Mouse (Mus musculus): ENCODE results near the gene Tardbp.

Tardbp gene

DNA sequence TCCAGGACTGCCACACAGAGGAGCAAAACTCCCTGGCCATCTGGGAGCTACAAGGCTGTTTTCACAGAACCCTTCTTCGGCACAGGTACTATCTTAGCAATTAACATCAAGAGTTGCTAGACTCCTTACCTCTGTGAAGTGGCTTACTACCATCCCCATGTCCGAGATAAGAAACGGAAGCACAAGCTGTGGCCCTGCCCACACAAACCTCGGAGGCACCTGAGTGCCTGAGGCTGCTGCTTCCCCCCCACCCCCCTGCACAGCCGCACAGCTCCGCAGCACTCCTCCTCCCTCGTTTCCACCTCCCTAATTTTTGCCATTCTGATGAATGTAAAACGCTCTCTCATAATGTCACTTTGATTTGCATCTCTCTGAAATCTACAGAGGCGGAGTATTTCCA, 11.5 kb upstream of the Tardbp start:
- no peak for DNase-seq

GRCm38 (mm10) chr4:148635309-148635708, 8.5 kb upstream of the Tardbp start:
- DNase-seq, result no peak

DNA sequence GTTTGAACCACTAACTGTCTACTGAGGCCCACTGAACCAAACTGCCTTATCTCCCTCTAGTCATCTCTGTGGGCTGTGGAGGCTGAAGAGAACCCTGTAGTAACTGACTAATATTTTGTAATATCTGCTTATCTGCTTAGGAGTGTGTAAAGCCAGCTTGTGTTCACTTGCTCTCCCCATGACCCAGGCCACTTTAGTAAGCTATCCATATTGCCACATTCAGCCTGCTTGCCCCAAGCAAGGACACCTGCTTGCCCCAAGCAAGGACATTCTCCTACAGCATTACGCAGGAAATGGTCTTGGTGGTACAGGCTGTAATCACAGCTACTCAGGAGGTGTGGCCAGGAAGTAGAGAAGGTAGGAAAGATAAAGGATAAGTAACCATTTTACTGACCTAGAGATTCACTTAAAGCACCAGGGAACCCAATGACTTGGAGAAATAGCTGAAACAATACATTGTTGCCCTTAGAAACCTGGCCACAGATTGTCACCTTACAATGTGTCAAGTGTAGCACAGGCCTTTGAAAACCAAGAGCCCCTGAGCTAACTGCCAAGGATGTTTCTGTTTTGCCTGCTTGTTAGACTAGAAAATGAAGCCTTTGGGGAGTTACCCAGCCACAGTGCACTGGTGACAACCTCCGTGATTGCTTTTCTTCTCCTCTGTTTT, 6.7 kb upstream of the Tardbp start:
- DNase-seq, result no peak

DNA sequence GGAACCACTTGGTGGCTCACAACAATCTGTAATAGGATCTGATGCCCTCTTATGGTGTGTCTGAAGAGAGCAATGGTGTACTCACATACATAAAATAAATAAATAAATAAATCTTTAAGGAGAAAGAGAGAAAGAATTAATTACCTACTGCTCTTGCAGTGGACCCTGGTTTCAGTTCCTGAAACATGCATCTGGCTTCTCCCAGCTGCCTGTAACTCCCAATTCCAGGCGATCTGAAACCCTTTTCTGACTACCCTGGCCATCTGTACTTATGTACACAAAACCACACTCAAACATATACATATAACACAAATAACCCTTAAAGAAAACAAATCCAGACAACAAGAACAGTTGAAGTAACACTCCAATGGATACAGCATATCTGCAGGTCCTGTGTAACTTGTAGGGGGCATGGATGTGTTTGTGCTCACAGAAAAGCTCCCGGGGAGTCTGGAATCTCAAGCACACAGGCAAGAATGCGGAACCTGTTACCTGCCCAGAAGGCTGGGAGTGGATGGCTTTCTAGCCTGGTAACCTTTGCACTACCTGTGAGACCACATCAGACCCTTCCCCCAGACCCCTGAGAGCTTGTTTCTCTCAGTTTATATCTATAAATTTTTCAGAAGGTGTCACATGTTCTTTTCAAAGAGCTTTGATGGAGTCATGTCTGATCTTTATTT, 5.3 kb upstream of the Tardbp start:
- DNase-seq, result peak; percentile 61

DNA sequence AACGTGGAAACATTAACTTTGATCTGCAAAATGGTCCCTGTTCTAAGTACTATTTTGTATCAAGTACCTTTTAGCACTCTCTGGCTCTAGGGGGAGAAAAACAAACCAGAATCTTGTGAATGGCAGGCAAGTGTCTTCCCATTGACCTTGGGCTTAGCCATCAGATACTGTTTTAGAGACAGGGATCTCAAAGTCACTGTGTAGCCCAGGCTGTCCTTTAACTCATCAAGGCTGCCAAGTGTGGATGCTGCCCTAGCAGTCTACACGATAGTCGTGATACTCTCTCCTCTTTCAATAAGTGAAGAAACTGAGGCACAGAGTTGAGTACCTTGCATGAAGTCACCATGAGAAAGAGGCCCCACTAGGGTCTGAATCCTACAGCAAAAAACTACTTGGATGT, 427 bp upstream of the Tardbp start:
- no peak for DNase-seq

- DNase-seq, result peak; percentile 29
Measured at GRCm38 (mm10) chr4:148625756-148626622, 830 bp downstream of the Tardbp start.

- DNase-seq, result no peak
Measured at GRCm38 (mm10) chr4:148625010-148625409, 1.8 kb downstream of the Tardbp start.

DNA sequence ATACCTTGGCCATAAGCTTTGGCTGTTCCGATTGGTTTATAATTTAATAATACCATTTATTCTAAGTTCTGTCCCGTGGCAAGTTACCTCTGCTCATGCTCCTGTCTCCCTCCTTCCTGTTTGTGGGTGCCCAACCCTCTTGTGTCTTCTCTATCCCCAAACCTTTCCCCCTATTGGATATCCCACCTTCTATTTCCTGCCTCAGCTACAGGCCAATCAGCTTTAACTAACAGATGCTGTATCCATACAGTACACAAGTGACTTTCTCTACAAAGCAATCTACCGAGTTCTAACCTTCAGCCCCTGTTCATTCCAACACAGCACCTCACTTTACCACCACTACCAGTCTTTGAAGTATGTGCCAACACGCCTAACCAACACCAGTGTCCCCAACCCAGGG, 3.2 kb downstream of the Tardbp start:
- no peak for DNase-seq

DNA sequence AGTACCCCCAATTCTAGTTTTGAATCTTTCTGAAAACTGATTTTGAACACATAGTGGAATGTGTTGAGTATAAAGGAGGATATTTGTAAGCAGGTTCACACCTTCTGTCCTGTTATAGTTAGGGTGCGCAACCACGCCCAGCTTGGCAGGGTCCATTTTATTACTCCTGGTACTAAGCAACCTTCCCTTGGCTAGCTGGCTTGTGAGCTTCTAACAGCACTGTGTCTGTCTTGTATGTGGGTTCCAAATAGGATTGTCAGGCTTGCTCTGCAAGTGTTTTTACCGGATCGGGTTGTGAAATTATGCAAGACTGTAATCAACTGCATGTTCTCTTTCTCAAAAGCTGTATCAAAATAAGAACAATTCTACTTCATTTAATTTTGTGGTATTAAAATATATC, 4.3 kb downstream of the Tardbp start:
- no peak for DNase-seq

- no peak for DNase-seq
Measured at GRCm38 (mm10) chr4:148620718-148621117, 6.1 kb downstream of the Tardbp start.

GRCm38 (mm10) chr4:148619805-148620204, 7.0 kb downstream of the Tardbp start:
- no peak for DNase-seq

DNA sequence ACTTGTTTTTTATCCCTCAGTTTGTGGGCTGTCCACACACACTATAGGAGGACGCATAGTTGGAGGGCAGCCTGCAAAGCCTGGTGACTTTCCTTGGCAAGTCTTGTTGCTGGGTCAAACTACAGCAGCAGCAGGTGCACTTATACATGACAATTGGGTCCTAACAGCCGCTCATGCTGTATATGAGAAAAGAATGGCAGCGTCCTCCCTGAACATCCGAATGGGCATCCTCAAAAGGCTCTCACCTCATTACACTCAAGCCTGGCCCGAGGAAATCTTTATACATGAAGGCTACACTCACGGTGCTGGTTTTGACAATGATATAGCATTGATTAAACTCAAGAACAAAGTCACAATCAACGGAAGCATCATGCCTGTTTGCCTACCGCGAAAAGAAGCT, 13.1 kb downstream of the Tardbp start:
- no peak for DNase-seq

GRCm38 (mm10) chr4:148612557-148612956, 14.3 kb downstream of the Tardbp start:
- peak; percentile 33 for DNase-seq

GRCm38 (mm10) chr4:148610631-148611364, 16.0 kb downstream of the Tardbp start:
- DNase-seq, result no peak

DNA sequence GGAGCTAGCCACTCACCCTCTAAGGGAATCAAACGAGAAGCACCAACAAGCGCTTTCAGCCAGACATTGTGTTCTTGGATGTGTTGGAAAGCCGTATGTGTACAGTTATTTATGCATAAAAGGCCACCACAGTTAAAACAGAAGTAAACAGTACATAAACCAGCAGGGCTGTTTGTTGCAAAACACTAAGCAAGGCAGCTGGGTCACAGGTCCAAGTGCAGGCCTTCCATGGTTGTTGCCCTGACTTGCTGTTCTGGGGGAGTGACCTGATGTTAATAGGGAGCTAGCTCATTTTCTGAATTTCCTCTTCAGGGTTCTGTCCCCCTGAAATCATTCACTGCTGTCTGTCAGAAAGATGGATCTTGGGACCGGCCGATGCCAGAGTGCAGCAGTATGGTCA, 17.0 kb downstream of the Tardbp start:
- DNase-seq, result peak; percentile 29

GRCm38 (mm10) chr4:148607758-148608157, 19.1 kb downstream of the Tardbp start:
- peak; percentile 85 for DNase-seq

DNA sequence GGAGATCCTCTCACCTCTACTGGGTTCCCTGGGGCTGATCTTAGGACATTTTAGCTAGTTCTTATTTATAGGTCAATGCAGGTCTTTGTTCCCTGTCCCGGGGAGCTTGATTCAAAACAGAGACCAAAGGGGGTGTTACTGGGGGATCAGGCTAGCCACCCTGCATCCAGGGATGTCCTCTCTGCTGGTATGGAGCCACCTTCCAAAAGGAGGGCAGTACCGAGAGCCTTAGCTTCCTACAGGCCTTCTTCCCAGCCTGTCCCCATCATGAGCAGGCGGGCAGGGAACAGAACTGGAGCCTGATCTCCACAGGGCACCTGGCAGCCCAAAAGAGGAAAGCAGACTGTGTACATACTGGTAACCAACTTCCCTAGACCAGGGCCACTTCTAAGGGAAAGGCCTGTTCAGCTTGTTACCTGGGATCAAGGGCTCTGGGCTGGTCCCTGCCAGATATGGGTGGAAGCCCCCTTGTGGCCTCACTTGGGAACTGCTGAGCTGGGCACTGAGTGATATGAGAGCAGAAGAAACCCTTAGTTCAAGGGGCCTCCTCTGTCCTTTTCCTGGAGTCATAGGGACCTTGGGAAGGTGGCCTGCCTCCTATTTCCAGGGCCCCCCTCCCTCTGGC, 22.2 kb downstream of the Tardbp start:
- DNase-seq, result peak; percentile 71

- DNase-seq, result no peak
Measured at GRCm38 (mm10) chr4:148604141-148604540, 22.7 kb downstream of the Tardbp start.

DNA sequence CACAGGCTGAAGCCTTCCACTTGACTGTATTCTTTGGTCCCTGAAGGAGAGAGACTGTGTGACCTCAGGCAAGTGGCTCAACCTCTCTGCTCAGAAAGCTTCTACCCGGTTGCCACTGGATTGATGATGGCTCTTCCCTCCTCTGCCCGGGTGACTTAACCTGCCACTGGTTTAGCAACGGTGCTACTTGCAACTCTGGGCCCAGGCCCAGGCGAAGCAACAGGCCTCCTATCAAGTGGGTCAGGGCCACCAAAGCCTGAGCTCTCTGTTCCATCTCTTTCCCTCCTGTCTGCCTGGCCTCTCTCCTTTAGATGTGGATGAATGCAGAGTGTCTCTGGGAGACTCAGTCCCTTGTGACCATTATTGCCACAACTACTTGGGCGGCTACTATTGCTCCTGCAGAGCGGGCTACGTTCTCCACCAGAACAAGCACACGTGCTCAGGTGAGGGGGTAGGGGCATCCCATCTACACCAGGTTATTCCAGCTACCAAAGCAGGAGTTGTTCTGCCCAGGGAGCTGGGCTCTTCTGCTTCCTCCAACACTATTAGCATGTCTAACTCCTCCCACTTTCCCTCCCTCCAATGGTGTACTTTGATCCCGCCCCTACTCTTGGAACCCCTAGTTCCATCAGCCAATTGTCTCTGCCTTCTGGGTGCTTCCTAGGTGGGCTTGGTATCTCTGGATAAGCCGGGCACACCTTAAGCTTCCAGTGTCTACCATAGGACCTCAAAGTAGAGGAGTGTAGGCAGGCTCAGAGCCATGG, 23.3 kb downstream of the Tardbp start:
- no peak for DNase-seq

DNA sequence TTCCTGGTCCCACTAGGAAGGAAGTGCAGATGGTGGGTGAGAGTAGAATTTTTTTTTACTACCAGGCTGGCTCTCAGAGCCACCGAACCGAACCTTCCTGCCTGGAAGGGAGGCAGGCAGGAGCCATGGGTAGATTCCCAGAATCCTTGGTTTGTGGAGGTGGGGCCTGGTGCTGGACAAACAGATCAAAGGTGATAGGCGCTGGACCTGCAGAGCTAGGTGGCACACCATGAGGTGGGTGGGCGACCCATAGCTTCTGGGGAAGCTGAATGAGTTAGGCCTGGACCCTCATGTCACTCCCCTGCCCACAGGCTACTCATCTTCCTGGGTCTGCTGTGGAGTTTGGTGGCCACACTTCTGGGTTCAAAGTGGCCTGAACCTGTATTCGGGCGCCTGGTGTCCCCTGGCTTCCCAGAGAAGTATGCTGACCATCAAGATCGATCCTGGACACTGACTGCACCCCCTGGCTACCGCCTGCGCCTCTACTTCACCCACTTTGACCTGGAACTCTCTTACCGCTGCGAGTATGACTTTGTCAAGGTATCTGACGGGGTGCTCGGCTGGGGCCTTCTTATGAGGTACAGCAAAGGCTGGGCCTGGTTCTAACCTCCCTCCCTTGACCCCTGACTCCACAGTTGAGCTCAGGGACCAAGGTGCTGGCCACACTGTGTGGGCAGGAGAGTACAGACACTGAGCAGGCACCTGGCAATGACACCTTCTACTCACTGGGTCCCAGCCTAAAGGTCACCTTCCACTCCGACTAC, 24.3 kb downstream of the Tardbp start, which contains the start of gene Masp2:
Gene Masp2 (plus strand): TSS at position 198 of the 764 bp plus-strand sequence.
- DNase-seq, result no peak

DNA sequence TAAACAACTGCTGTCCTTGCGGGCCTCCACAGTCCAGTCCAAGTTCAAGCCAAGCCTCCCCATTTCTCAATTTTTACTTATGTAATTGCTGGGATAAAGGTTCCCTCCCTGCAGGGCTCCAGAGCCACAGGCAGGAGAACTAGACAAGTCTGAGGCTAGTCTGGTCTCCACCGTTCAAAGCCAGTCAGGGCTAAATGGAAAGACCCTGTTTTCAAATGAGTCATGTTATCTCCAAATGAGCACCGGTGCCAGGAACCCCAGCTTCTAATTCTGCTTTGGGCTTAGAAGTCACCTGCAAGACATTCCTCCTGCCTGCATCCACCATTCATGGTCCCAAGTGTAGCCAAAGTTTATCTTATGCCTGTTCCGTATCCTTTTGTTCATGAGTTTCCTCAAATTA, 24.9 kb downstream of the Tardbp start:
- no peak for DNase-seq
